Mouse (Mus musculus) neural tube, embryonic 15.5 days (tissue): Measurements from ENCODE around the gene Gm11563. TPM values are rescaled to one million over a fixed set of nuclear protein-coding genes. Genes with fewer than 3 reads are reported as not detected.
"Not testable (repeated sequence)": the region's sequence is repeated elsewhere in the genome, so short reads cannot be mapped to it uniquely, and the experiment has no call there.

Source experiments
- ATAC-seq: fragments of 200-750 bp; cut with Nextera tagmentation; 2 replicates; pipeline ENCODE4 v1.8.0; 2017; ENCODE audit warnings: mild to moderate bottlenecking, moderate TSS enrichment, moderate library complexity; ENCODE audit not compliant: low FRiP score
- H3K27ac ChIP-seq: fragments of 300-500 bp; sonication (generic); replicated peaks from 2 replicates; pipeline ENCODE4 v1.5.1; 2015; ENCODE audit warnings: mild to moderate bottlenecking, inconsistent platforms
- H3K27me3 ChIP-seq: fragments of 300-500 bp; sonication (generic); replicated peaks from 2 replicates; pipeline ENCODE4 v1.6.1; 2015; ENCODE audit warnings: inconsistent platforms
- H3K36me3 ChIP-seq: fragments of 300-500 bp; sonication (generic); 2 replicates; pipeline ENCODE4 v1.6.1; 2015; ENCODE audit warnings: inconsistent platforms
- H3K4me1 ChIP-seq: fragments of 300-500 bp; sonication (generic); 2 replicates; pipeline ENCODE4 v1.6.1; 2015; ENCODE audit warnings: inconsistent platforms
- H3K4me2 ChIP-seq: fragments of 300-500 bp; sonication (generic); 2 replicates; pipeline ENCODE4 v1.6.1; 2015; ENCODE audit warnings: inconsistent platforms, mild to moderate bottlenecking, moderate library complexity
- H3K4me3 ChIP-seq: fragments of 300-500 bp; sonication (generic); replicated peaks from 2 replicates; pipeline ENCODE4 v1.5.1; 2015; ENCODE audit warnings: mild to moderate bottlenecking, inconsistent platforms
- H3K9ac ChIP-seq: fragments of 300-500 bp; sonication (generic); replicated peaks from 2 replicates; pipeline ENCODE4 v1.6.1; 2015; ENCODE audit warnings: mild to moderate bottlenecking, inconsistent platforms
- H3K9me3 ChIP-seq: fragments of 300-500 bp; sonication (generic); replicated peaks from 2 replicates; pipeline ENCODE4 v1.6.1; 2016; ENCODE audit warnings: inconsistent platforms
- WGBS: fragments of 180-500 bp; shearing (Covaris S2); methylation state at CpG from one replicate; pipeline ENCODE4 v1.1.7; 2015; ENCODE audit warnings: mixed read lengths; 5-methylcytosine and 5-hydroxymethylcytosine counted together
- polyA plus RNA-seq: library from polyadenylated mRNA; unstranded; fragments of >200 nt; fragmentation: Nextera tagmentation; extraction: Ambion mirVana; gene quantifications from 2 replicates; pipeline ENCODE4 v1.2.1, GENCODE M21; 2015

Gene Gm11563
- polyA plus RNA-seq = not detected in 2 replicates

GRCm38 (mm10) chr11:99658467-99659010 lies at the start of gene Gm11563:
Gene Gm11563 (minus strand): TSS chr11:99658960.
- not testable (repeated sequence) for H3K4me3 ChIP-seq, H3K4me2 ChIP-seq, H3K27me3 ChIP-seq, H3K9me3 ChIP-seq, H3K4me1 ChIP-seq, ATAC-seq, H3K27ac ChIP-seq, H3K9ac ChIP-seq, H3K36me3 ChIP-seq
- WGBS = 73% methylated on average over 10 of the region's 10 CpGs

GRCm38 (mm10) chr11:99690463-99690862 lies 31.7 kb upstream of the Gm11563 start, which contains the start of gene Gm14190:
Gene Gm14190 (minus strand): TSS chr11:99690740.
- H3K9me3 ChIP-seq = no peaks in the 10 kb centered on the region
- H3K4me2 ChIP-seq = no peak within 1 kb of the TSS
- H3K9ac ChIP-seq = no peak within 1 kb of the TSS
- WGBS = 87% methylated on average over 1 of the region's 1 CpGs
- H3K27ac ChIP-seq = no peak within 1 kb of the TSS
- no peak for ATAC-seq
- no peaks in the 10 kb centered on the region for H3K27me3 ChIP-seq
- no peak within 1 kb of the TSS for H3K4me3 ChIP-seq
- no peaks in the 10 kb centered on the region for H3K4me1 ChIP-seq
- H3K36me3 ChIP-seq = no peaks in the 10 kb centered on the region

- not testable (repeated sequence) for H3K4me1 ChIP-seq, H3K27ac ChIP-seq, H3K9ac ChIP-seq, H3K4me2 ChIP-seq, H3K36me3 ChIP-seq, H3K4me3 ChIP-seq, H3K27me3 ChIP-seq, ATAC-seq, H3K9me3 ChIP-seq
- 85% methylated on average over 1 of the region's 1 CpGs for WGBS
Measured at GRCm38 (mm10) chr11:99685235-99685634, 26.5 kb upstream of the Gm11563 start.

- H3K27me3 ChIP-seq = no peaks in the 10 kb centered on the region
- H3K9me3 ChIP-seq = no peaks in the 10 kb centered on the region
- no peak overlapping the region for H3K27ac ChIP-seq
- no peaks in the 10 kb centered on the region for H3K4me1 ChIP-seq
- no peak for ATAC-seq
- 93% methylated on average over 2 of the region's 2 CpGs for WGBS
- no peak overlapping the region for H3K9ac ChIP-seq
- no peak overlapping the region for H3K4me3 ChIP-seq
- H3K36me3 ChIP-seq = no peaks in the 10 kb centered on the region
- no peak overlapping the region for H3K4me2 ChIP-seq
Measured at GRCm38 (mm10) chr11:99683481-99683880, 24.7 kb upstream of the Gm11563 start.

GRCm38 (mm10) chr11:99665860-99666259 lies 7.1 kb upstream of the Gm11563 start, which contains the start of gene Krtap4-6:
Gene Krtap4-6 (minus strand): TSS chr11:99665960.
- no peaks in the 10 kb centered on the region for H3K4me1 ChIP-seq
- no peak within 1 kb of the TSS for H3K27ac ChIP-seq
- H3K36me3 ChIP-seq = no peaks in the 10 kb centered on the region
- H3K4me3 ChIP-seq = no peak within 1 kb of the TSS
- H3K9me3 ChIP-seq = no peaks in the 10 kb centered on the region
- no peak within 1 kb of the TSS for H3K4me2 ChIP-seq
- no peaks in the 10 kb centered on the region for H3K27me3 ChIP-seq
- no peak within 1 kb of the TSS for H3K9ac ChIP-seq
- ATAC-seq = no peak

- WGBS = 90% methylated on average over 10 of the region's 10 CpGs
- ATAC-seq = no peak
- H3K9ac ChIP-seq = no peak overlapping the region
- H3K36me3 ChIP-seq = no peaks in the 10 kb centered on the region
- no peaks in the 10 kb centered on the region for H3K27me3 ChIP-seq
- no peaks in the 10 kb centered on the region for H3K9me3 ChIP-seq
- H3K27ac ChIP-seq = no peak overlapping the region
- no peak overlapping the region for H3K4me2 ChIP-seq
- no peak overlapping the region for H3K4me3 ChIP-seq
- no peaks in the 10 kb centered on the region for H3K4me1 ChIP-seq
Measured at GRCm38 (mm10) chr11:99662802-99663201, 4.0 kb upstream of the Gm11563 start.

GRCm38 (mm10) chr11:99659256-99659655 lies 496 bp upstream of the Gm11563 start:
- Histone ChIP-seq H3K4me2 (no peak overlapping the region), H3K4me3 (no peak overlapping the region), H3K36me3 (no peaks in the 10 kb centered on the region), H3K9ac (no peak overlapping the region), H3K27me3 (no peaks in the 10 kb centered on the region), H3K27ac (no peak overlapping the region), H3K9me3 (no peaks in the 10 kb centered on the region), H3K4me1 (no peaks in the 10 kb centered on the region)
- ATAC-seq = no peak
- WGBS = 79% methylated on average over 4 of the region's 4 CpGs

GRCm38 (mm10) chr11:99657051-99657450 lies 1.7 kb downstream of the Gm11563 start:
- no peaks in the 10 kb centered on the region for H3K9me3 ChIP-seq
- H3K27ac ChIP-seq = no peak overlapping the region
- no peak overlapping the region for H3K9ac ChIP-seq
- no peaks in the 10 kb centered on the region for H3K27me3 ChIP-seq
- WGBS = 44% methylated on average over 5 of the region's 5 CpGs
- ATAC-seq = no peak
- H3K4me3 ChIP-seq = no peak overlapping the region
- no peaks in the 10 kb centered on the region for H3K36me3 ChIP-seq
- H3K4me2 ChIP-seq = no peak overlapping the region
- no peaks in the 10 kb centered on the region for H3K4me1 ChIP-seq

GRCm38 (mm10) chr11:99650136-99650535 lies 8.6 kb downstream of the Gm11563 start, which contains the start of gene Gm11555:
Gene Gm11555 (minus strand): TSS chr11:99650236.
- H3K36me3 ChIP-seq = no peaks in the 10 kb centered on the region
- no peaks in the 10 kb centered on the region for H3K9me3 ChIP-seq
- no peak within 1 kb of the TSS for H3K4me2 ChIP-seq
- WGBS = 91% methylated on average over 2 of the region's 2 CpGs
- no peaks in the 10 kb centered on the region for H3K27me3 ChIP-seq
- H3K4me1 ChIP-seq = no peaks in the 10 kb centered on the region
- ATAC-seq = no peak
- no peak within 1 kb of the TSS for H3K4me3 ChIP-seq
- H3K27ac ChIP-seq = no peak within 1 kb of the TSS
- no peak within 1 kb of the TSS for H3K9ac ChIP-seq

GRCm38 (mm10) chr11:99646444-99646843 lies 12.3 kb downstream of the Gm11563 start:
- Histone ChIP-seq H3K4me2 (no peak overlapping the region), H3K9me3 (no peaks in the 10 kb centered on the region), H3K4me3 (no peak overlapping the region), H3K36me3 (no peaks in the 10 kb centered on the region), H3K27me3 (no peaks in the 10 kb centered on the region), H3K9ac (no peak overlapping the region), H3K4me1 (no peaks in the 10 kb centered on the region), H3K27ac (no peak overlapping the region)
- ATAC-seq = no peak
- 90% methylated on average over 15 of the region's 15 CpGs for WGBS

GRCm38 (mm10) chr11:99644351-99644750 lies 14.4 kb downstream of the Gm11563 start:
- WGBS = 44% methylated on average over 3 of the region's 3 CpGs
- no peak for ATAC-seq
- Histone ChIP-seq H3K36me3 (no peaks in the 10 kb centered on the region), H3K4me2 (no peak overlapping the region), H3K4me1 (no peaks in the 10 kb centered on the region), H3K9me3 (no peaks in the 10 kb centered on the region), H3K9ac (no peak overlapping the region), H3K27ac (no peak overlapping the region), H3K27me3 (no peaks in the 10 kb centered on the region), H3K4me3 (no peak overlapping the region)

- not testable (repeated sequence) for H3K27me3 ChIP-seq, H3K4me3 ChIP-seq, H3K36me3 ChIP-seq, H3K9ac ChIP-seq, H3K4me1 ChIP-seq, H3K27ac ChIP-seq, H3K9me3 ChIP-seq, ATAC-seq, H3K4me2 ChIP-seq
- 81% methylated on average over 9 of the region's 9 CpGs for WGBS
Measured at GRCm38 (mm10) chr11:99643635-99644139, 15.1 kb downstream of the Gm11563 start, which contains the start of gene Krtap4-7. Gene Krtap4-7 (minus strand): TSS chr11:99644089.
